In genomic region chr8:123411246-123411645, GRCm38 (mm10) we compare ENCODE assay signal across 8 mouse cellular contexts. TPM values are rescaled to one million over a fixed set of nuclear protein-coding genes. Genes with fewer than 3 reads are reported as not detected.
DNase-seq lines count a peak whose midpoint lies in the region; ATAC-seq and TF ChIP-seq lines count a peak whose summit lies in the region.

TSS of gene Tubb3 (plus strand) at chr8:123411424.

- H3K9me3 ChIP-seq in embryonic facial prominence, embryonic 13.5 days = no peaks in the 10 kb centered on the region

- H3K9ac ChIP-seq in embryonic facial prominence, embryonic 13.5 days = peak within 1 kb of the TSS; percentile 56

- intact Hi-C loops in heart, postnatal 10 days (cut with DNase I) = no loop called here

- no peak within 1 kb of the TSS for H3K4me3 ChIP-seq in kidney, adult 2 months (ENCODE audit: insufficient read depth, low read depth, low read length)
- peak within 1 kb of the TSS; percentile 46 for H3K4me3 ChIP-seq in embryonic facial prominence, embryonic 13.5 days

- WGBS in kidney, adult 2 months = 3% methylated on average over 29 of the region's 29 CpGs
- WGBS in embryonic facial prominence, embryonic 13.5 days = 1% methylated on average over 29 of the region's 29 CpGs

- peak; percentile 76 for ATAC-seq in embryonic facial prominence, embryonic 13.5 days (ENCODE audit: insufficient number of reproducible peaks, insufficient read depth, low FRiP score, low TSS enrichment, low read depth)
- peak; percentile 60 for ATAC-seq in megakaryocyte, adult 5-6 weeks (ENCODE audit: poor library complexity, severe bottlenecking)

- H3K27ac ChIP-seq in kidney, adult 2 months (ENCODE audit: insufficient read depth, low read depth, low read length) = no peak within 1 kb of the TSS
- H3K27ac ChIP-seq in embryonic facial prominence, embryonic 13.5 days = peak within 1 kb of the TSS; percentile 45; the same call in 1 of the 2 replicates

- no peaks in the 10 kb centered on the region for H3K4me1 ChIP-seq in kidney, adult 2 months (ENCODE audit: control insufficient read depth, insufficient read depth, low read length)
- H3K4me1 ChIP-seq in embryonic facial prominence, embryonic 13.5 days = peaks cover 42% of the 10 kb centered on the region

- H3K36me3 ChIP-seq in kidney, adult 2 months (ENCODE audit: control insufficient read depth, insufficient read depth, low read length) = no peaks in the 10 kb centered on the region
- no peaks in the 10 kb centered on the region for H3K36me3 ChIP-seq in embryonic facial prominence, embryonic 13.5 days

- peak; percentile 30 for DNase-seq in kidney, adult 2 months
- DNase-seq in kidney, adult 11 months = no peak
- DNase-seq in adrenal gland, postnatal 36 days = peak; percentile 64 to 73
- peak; percentile 45 to 50 for DNase-seq in heart, postnatal 10 days
- peak; percentile 92 for DNase-seq in layer of hippocampus, adult 9-11 months
- peak; percentile 93 for DNase-seq in right cerebral cortex, postnatal 25 days

- TF ChIP-seq POLR2A in kidney, adult 2 months (IDR thresholded peaks at IDR 0.05; ENCODE audit: low read depth, low read length) = no peak

- peak within 1 kb of the TSS; percentile 67 for H3K4me2 ChIP-seq in embryonic facial prominence, embryonic 13.5 days

- TF ChIP-seq CTCF in kidney, adult 2 months (conservative IDR thresholded peaks at IDR 0.05; ENCODE audit: insufficient read depth, insufficient read length, low read depth, low read length) = no peak

- H3K27me3 ChIP-seq in kidney, adult 2 months (replicated peaks; ENCODE audit: control insufficient read depth, insufficient read depth, low read length) = no peaks in the 10 kb centered on the region
- peaks cover 67% of the 10 kb centered on the region for H3K27me3 ChIP-seq in embryonic facial prominence, embryonic 13.5 days

RNA-seq across cellular contexts. Expression of gene Tubb3, which starts in this region (rescaled TPM):
- 3.9 and 12.0 TPM in 2 replicates for polyA plus RNA-seq in kidney, adult 2 months (2012; rRNA removed)
- 1 to 10 TPM; 4.5 to 4.7 TPM for total RNA-seq in adrenal gland, postnatal 36 days (2021)
- 40.1 and 47.9 TPM in 2 replicates for polyA plus RNA-seq in embryonic facial prominence, embryonic 13.5 days (2015; fragmentation: Nextera tagmentation; extraction: Ambion mirVana)
- under 1 TPM; 0.55 to 0.98 TPM for total RNA-seq in heart, postnatal 10 days (2021)
- total RNA-seq in megakaryocyte, adult 5-6 weeks (2015) = 0.89 and 1.0 TPM in 2 replicates
- 0.37 and 1.2 TPM in 2 replicates for total RNA-seq in megakaryocyte, adult 5-6 weeks (2017)

Comparison
In these comparisons a context has a peak if more than half of its experiments do, and no peak if none do; other contexts are left out.
1. Peak in DNase-seq in heart, postnatal 10 days; RNA of the gene not detected or under 1 TPM.